Mouse (Mus musculus): Measurements from ENCODE around the gene Sclt1.

Sclt1 gene

DNA sequence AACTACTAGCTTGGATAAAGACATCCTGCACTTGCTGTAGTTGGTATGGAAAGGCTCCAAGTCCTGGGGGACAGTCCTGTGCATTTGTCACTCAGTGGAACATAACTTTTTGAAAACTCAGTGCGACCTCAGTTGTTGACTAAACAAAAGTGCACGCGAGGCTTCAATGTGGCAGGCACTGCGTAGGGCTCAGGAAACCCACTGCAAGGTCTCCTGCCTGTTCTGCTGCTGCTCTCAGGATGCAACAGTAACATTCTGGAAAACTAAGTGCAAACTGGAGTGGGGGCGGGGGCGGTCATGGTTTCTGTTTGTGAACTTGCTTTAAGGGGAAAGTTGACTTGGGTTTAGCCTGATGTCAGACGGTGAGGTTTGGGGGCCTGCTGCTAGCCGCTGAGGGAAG, 134.8 kb downstream of the Sclt1 start:
- intact Hi-C loops (cut with DNase I): loop anchor here (5.0 kb wide), 1 partner anchor 425 kb away; no protein-coding TSS in a partner anchor

DNA sequence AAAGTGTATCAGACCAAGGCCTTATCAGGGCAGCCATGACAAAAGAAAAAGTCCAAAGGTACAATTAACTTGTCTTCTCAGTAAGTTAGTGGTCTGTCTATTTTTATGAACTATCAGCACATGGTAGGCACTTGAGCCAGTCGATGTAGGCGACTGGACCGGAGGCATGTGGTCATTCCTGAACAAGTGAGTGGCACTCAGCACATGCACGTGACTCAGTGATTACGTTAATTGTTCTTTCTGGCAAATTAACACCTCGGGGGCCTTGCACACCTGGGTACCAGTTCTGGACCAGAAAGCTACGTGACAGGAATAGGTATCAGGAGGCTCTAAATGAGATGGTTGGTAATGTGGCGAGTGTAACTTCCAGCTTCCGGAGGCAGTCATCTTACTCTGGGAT, 135.3 kb downstream of the Sclt1 start:
- intact Hi-C loops (cut with DNase I): loop anchor here (5.0 kb wide), 1 partner anchor 425 kb away; no protein-coding TSS in a partner anchor

DNA sequence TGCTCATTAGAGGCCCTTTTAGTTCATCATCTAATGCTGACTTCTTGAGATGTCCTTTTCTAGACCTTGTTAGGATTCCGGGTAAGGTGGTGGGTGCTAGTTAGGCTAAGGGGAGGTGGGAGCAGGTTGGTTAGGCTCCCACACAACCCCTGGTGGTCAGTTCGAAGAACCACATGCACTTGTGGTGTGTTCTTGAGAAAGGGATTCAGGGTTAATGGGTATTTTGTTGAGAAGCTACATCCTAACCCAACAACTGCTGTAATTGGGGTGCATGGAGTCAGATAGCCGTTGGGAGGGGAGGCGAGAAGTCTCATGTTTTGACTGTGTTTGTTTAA, 136.0 kb downstream of the Sclt1 start:
- intact Hi-C loops (cut with DNase I): loop anchor here (5.0 kb wide), 1 partner anchor 424 kb away; no protein-coding TSS in a partner anchor

DNA sequence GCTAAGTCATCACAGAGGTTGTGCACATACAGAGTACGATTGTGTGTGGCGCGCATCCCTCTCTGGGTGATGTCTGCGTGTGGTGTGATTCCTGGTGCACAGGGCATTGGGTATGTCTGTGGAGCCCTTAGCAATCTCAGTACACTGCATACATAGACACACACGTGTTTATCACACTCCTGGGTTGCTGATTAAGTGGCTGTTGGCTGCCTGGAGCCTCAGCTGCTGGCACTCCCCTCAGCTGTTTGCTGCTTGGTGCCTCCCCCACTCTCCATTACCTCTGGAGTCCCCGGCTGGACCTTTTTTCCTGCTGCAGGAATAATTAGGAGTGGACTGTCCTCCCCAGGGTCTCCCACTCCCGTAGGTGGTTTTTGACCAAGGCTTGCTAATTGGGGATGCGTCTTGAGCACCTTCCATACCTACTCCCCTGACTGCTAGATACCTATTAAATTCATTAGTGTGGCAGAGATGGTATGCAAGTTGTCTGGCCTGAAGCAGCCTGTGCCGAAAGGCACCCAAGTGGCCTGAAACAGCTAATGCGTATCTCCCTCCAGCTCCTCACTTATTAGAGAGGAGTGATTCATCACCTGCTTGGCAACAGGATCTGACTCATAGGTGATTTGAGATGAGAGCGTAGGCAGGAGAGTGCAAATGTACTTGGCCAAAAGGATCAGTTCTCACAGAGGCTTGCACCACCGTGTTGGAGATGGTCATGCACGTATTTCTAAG, 136.5 kb downstream of the Sclt1 start:
- intact Hi-C loops (cut with DNase I): loop anchor here (5.0 kb wide), 1 partner anchor 423 kb away; no protein-coding TSS in a partner anchor

DNA sequence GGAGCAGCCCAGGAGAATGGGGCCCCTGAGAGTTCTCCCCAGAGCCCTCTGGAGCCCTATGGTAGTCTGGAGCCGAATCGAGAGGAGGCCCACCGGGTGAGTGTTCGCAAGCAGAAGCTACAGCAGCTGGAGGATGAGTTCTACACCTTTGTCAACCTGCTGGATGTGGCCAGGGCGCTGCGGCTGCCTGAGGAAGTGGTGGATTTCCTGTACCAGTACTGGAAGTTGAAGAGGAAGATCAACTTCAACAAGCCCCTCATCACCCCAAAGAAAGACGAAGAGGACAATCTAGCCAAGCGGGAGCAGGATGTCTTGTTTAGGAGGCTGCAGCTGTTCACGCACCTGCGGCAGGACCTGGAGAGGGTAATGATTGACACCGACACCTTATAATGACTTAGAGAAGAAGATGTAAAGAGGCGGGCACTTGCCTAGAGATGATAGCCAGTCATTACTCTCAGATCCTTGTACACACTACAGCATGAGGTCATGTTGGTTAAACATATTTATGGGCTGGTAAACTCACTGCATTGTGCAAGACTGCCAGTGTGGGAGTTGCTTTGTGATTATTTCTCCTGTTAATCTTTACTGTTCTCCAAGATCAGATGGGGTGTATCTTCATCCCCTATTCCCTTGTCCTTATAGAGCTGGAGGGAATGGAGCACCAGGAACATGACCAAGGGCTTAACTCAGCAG, 137.5 kb downstream of the Sclt1 start:
- intact Hi-C loops (cut with DNase I): loop anchor here (5.0 kb wide), 1 partner anchor 422 kb away; no protein-coding TSS in a partner anchor

DNA sequence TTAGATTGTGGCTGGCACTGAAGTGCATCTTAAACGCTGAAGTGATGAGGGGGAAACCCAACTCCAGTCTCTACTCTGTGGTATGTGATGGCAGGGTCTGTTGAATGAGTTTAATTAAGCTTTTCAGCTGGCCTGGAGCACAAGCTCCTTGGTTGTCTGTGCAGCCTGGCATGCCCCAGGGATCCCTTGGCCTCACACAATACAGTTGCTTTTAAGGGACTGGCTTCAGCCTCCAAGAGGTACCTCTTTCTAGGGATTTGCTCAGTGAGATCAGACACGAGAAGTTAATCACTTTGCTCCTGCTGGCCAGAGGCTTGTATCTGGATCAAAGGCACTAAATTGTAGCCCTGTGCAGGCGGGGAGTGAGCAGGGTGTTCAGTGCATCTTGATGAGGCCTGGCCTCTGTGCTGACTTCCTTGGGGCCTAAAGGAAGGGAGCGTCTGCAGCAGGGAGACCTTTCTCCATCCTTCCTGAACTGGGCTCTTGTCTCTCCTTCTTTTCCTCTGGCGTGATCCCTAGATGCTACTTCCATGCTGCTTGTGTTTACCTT, 138.8 kb downstream of the Sclt1 start:
- intact Hi-C loops (cut with DNase I): no loop called here

DNA sequence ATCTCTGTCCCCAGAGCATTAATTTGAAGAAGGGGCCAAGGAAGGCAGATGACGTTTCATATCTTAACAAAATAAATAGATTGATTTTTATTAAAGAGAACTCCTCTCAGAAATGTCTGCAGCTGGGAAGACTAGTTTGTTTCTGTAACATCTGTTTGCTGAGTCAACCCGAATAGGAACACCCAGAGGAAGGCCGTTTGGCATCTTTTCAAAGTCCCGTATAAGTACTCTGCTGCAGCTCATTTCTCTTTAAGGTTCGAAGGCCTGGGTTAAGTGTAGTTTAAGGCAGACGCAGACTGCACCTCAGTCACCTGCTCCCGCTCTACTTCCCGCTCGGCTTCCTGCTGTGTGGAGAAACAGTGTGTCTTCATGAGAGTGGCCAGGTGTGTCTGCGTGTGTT, 139.4 kb downstream of the Sclt1 start:
- intact Hi-C loops (cut with DNase I): no loop called here

DNA sequence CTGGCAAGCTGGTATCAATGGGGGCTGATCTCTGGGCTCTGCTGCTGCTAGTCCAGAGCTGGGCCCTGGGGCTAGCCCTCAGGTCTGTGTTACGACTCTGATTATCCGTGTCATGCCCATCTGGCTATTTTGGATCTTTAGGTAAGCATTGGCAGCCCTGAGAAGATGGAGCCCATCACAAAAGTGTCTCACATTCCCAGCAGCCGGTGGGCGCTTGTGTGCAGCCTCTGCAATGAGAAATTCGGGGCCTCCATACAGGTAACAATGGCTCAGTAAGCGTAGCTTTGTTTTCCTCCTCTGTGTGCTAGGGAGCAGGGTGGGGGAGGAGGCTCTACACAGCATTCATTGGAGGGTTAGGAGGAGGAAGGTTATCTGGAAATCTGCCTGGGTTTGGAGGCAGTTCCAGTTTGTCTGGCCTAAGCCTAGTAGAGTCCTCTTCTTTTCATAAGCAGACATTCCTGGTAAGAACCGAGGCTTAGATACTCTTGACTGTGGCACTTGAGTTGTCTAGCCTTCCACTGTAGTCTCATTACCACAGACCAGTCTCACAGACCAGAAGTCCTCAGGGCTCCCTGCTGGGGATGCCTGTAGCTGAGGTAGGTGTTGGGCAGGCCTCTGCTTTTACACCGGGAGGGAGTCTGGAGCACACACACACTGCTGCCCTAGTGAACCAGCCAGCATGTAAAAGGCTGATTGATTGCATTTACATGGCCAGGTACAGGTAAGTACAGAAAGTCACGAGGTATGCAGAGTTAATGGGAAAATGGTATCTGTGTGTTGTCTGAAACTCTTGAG, 140.9 kb downstream of the Sclt1 start:
- intact Hi-C loops (cut with DNase I): no loop called here

GRCm38 (mm10) chr3:41599806-41600589, 142.3 kb downstream of the Sclt1 start:
- intact Hi-C loops (cut with DNase I): loop anchor here (5.0 to 10.0 kb wide), 2 partner anchors 373 to 555 kb away; no protein-coding TSS in a partner anchor

GRCm38 (mm10) chr3:41599226-41599625, 143.1 kb downstream of the Sclt1 start:
- intact Hi-C loops (cut with DNase I): loop anchor here (5.0 to 10.0 kb wide), 2 partner anchors 372 to 554 kb away; no protein-coding TSS in a partner anchor

- intact Hi-C loops (cut with DNase I): loop anchor here (5.0 to 10.0 kb wide), 2 partner anchors 371 to 554 kb away; no protein-coding TSS in a partner anchor
Observed at GRCm38 (mm10) chr3:41598412-41598811, 143.9 kb downstream of the Sclt1 start.

DNA sequence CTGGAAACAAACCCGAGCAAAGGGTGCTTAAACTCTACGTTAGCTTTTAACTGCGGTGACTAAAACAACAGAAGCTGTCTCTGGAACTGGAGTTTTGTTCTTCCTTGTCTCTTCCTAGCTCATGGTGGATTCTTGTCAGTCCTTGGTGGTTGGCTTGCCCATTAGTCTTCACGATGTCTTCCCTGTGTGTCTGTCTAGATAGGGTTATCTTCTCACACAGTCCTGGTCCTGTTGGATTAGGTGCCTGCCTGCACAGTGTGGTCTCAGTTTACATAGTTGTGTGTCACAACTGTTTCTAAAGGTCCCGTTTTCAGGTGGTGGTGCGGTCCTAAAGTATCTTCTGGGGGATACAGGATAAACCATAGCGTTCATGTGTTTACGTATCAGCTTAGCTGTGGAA, 145.3 kb downstream of the Sclt1 start:
- intact Hi-C loops (cut with DNase I): loop anchor here (5.0 to 10.0 kb wide), 2 partner anchors 370 to 552 kb away; no protein-coding TSS in a partner anchor

GRCm38 (mm10) chr3:41595010-41595409, 147.3 kb downstream of the Sclt1 start:
- intact Hi-C loops (cut with DNase I): loop anchor here (5.0 to 10.0 kb wide), 2 partner anchors 368 to 550 kb away; no protein-coding TSS in a partner anchor

DNA sequence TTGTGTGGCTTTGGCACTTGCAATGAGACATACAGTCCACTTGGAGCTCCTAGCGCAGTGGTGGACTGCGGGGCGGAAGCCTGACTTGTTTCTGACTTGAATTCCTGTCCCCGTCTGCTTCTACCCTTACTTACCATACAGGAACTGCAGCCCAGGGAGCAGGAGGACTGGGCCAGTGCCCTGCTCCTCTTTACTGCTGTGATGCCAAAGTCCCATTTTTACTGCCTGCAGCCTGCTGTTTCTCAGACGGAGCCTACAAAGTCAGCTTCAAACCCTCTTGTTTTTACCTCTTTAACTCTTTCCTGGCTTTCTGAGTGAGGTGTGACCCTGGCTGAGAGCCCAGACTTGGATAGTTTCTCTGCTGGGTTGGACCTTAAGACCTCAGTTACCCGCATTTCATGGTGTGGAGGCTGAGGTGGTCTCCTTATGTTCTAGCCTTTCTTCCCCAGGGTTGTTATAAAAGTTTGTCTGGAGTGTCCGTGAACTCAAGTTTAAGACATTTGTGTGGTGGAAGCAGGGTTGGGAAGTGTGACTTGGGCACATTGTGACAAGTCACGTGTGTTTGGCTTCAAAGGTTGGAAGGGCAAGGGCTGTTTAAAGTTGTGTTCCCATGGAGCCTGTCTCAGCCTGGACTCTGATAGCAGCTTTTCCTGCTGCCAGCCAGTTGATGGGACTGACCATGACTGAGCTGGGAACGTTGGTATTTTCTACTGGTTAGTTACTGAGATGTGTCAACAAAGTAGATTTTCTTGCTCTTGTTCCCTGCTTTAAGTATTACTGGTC, 148.0 kb downstream of the Sclt1 start:
- intact Hi-C loops (cut with DNase I): loop anchor here (10.0 kb wide), 1 partner anchor 549 kb away; no protein-coding TSS in a partner anchor

GRCm38 (mm10) chr3:41592805-41593204, 149.5 kb downstream of the Sclt1 start:
- intact Hi-C loops (cut with DNase I): loop anchor here (10.0 kb wide), 1 partner anchor 548 kb away; no protein-coding TSS in a partner anchor

DNA sequence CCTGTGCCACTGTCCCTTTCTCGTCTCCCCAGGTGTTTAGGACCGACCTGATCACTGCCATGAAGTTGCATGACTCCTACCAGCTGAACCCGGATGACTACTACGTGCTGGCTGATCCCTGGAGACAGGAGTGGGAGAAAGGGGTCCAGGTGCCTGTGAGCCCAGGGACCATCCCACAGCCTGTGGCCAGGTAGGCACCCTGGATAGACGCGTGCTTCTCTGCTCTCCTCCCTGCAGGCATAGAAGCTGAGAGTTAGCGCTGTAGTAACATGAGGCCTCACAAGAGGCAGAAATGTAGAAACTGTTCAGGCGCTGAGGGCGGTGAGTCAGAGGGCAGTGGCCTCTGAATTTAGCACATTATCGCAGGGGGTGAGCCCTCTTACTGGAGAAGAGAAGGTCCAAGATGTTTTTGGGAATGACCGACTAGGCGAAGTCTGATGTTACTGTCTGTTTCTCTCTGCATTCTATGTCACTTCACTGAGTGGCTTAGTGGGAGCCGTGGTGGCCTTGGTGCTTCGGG, 150.6 kb downstream of the Sclt1 start:
- intact Hi-C loops (cut with DNase I): loop anchor here (10.0 kb wide), 1 partner anchor 547 kb away; no protein-coding TSS in a partner anchor

DNA sequence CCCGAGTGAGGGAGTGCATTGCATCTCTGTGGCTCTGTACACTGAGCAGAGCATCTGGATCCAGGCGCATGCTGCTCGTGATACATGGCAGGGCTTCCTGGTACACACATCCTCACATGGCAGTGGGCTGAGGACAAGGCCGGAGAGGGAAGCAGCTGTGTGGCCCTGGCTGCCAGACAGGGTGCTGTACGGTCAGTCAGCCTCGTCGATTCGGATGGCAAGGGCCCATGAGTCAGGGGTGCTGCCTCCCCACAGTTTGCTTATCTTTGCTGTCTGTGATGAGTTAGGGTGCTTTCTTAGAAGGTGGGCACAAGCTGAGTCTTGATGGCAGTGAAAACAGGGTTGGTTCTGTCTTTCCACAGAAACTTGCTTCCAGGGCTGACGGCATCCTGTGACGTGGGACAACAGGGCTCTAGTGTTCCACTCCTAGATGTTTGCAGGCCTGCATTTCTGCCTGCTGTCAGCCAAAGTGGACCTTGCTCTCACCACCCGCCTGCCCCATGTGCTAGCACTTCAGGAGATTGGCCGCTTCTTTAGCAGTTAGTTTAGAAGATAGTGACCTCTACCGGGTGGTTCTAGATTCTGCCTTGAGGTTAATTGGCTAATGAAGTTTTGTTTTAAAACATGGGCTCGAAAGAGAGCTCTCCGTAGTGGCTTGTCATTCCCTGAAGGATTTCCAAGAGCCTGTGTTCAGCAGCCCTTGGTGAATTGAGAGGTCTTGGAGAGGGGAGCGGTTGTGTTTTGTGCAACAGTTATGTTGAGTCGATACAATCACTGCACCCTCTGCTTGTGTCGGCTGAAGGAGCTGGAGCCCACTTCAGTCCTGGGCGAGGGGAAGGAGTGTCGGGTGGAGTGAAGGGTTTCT, 151.4 kb downstream of the Sclt1 start:
- intact Hi-C loops (cut with DNase I): loop anchor here (10.0 kb wide), 1 partner anchor 546 kb away; no protein-coding TSS in a partner anchor

DNA sequence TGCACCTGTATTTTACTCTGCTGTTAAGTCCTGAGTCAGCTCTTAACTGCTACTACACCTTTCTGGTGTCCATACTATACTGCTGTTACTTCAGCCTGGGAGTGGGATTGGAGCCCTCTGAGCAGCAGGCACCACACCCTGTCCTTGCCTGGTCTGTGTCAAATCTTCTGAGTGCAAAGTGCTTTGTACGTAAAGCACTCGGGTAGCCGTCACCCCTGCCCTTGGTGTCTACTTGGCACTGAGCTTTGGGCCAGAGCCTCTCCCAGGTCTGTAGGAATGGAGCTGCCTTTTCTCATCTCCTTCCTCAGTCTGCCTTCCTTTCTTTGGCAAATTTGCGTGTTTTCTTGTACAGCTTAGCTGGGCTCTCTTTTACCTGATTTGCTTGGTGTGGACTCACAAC, 152.3 kb downstream of the Sclt1 start:
- intact Hi-C loops (cut with DNase I): loop anchor here (10.0 kb wide), 1 partner anchor 545 kb away; no protein-coding TSS in a partner anchor
